Mouse (Mus musculus) kidney, embryonic 14.5 days (tissue): ENCODE measurements around the gene H2-Q6. TPM values are rescaled to one million over a fixed set of nuclear protein-coding genes. Genes with fewer than 3 reads are reported as not detected.

Experiments
- polyA plus RNA-seq: library from polyadenylated mRNA; unstranded; fragments of >200 nt; fragmentation: Nextera tagmentation; extraction: Ambion mirVana; gene quantifications from 2 replicates; pipeline ENCODE4 v1.2.1, GENCODE M21; 2014

The H2-Q6 gene
- polyA plus RNA-seq, 1 experiment from 2014 or later: 2.8 TPM

Other genes starting within 250 kb of the H2-Q6 start
- 9.7 and 10.9 TPM in 2 replicates for gene Aif1, start 248.8 kb upstream of the H2-Q6 start, polyA plus RNA-seq
- 12.2 and 15.9 TPM in 2 replicates for gene Lst1, start 236.4 kb upstream of the H2-Q6 start, polyA plus RNA-seq
- 0.34 and 1.4 TPM in 2 replicates for gene Ltb, start 230.4 kb upstream of the H2-Q6 start, polyA plus RNA-seq
- gene Tnf, start 222.8 kb upstream of the H2-Q6 start, polyA plus RNA-seq: not detected in 2 replicates
- 0.14 TPM in 1 of 2 replicates, not detected in the other for gene Lta, start 219.5 kb upstream of the H2-Q6 start, polyA plus RNA-seq
- 0.89 TPM in 1 of 2 replicates, not detected in the other for gene Gm16181, start 204.0 kb upstream of the H2-Q6 start, polyA plus RNA-seq
- 5.3 and 6.4 TPM in 2 replicates for gene Atp6v1g2, start 191.2 kb upstream of the H2-Q6 start, polyA plus RNA-seq
- 3.3 and 6.0 TPM in 2 replicates for gene Nfkbil1, start 189.1 kb upstream of the H2-Q6 start, polyA plus RNA-seq
- 525 and 616 TPM in 2 replicates for gene Ddx39b, start 183.1 kb upstream of the H2-Q6 start, polyA plus RNA-seq
- gene H2-D1, start 162.1 kb upstream of the H2-Q6 start, polyA plus RNA-seq: 38.3 and 42.8 TPM in 2 replicates
- not detected in 2 replicates for gene H2-Q1, start 104.4 kb upstream of the H2-Q6 start, polyA plus RNA-seq
- 0.24 and 0.37 TPM in 2 replicates for gene H2-Q2, start 82.6 kb upstream of the H2-Q6 start, polyA plus RNA-seq
- 3.2 and 3.6 TPM in 2 replicates for gene H2-Q4, start 45.2 kb upstream of the H2-Q6 start, polyA plus RNA-seq
- 11.6 and 15.4 TPM in 2 replicates for gene H2-Q7, start 14.3 kb downstream of the H2-Q6 start, polyA plus RNA-seq
- 0.26 and 0.39 TPM in 2 replicates for gene H2-Q10, start 45.2 kb downstream of the H2-Q6 start, polyA plus RNA-seq
- gene Pou5f1, start 81.2 kb downstream of the H2-Q6 start, polyA plus RNA-seq: not detected in 2 replicates
- gene Tcf19, start 92.0 kb downstream of the H2-Q6 start, polyA plus RNA-seq: 67.8 and 68.1 TPM in 2 replicates
- gene Cchcr1, start 92.2 kb downstream of the H2-Q6 start, polyA plus RNA-seq: 10.3 and 19.1 TPM in 2 replicates
- 0.79 and 0.80 TPM in 2 replicates for gene Psors1c2, start 108.4 kb downstream of the H2-Q6 start, polyA plus RNA-seq
- gene Cdsn, start 127.3 kb downstream of the H2-Q6 start, polyA plus RNA-seq: not detected in 2 replicates
- gene 2300002M23Rik, start 142.6 kb downstream of the H2-Q6 start, polyA plus RNA-seq: not detected in 2 replicates
- gene Sfta2, start 176.7 kb downstream of the H2-Q6 start, polyA plus RNA-seq: 3.3 and 4.2 TPM in 2 replicates
- not detected in 2 replicates for gene Gm9573, start 201.8 kb downstream of the H2-Q6 start, polyA plus RNA-seq
- gene Mucl3, start 218.8 kb downstream of the H2-Q6 start, polyA plus RNA-seq: 0.15 and 0.24 TPM in 2 replicates
- gene Vars2, start 242.7 kb downstream of the H2-Q6 start, polyA plus RNA-seq: 9.5 and 16.8 TPM in 2 replicates
- 50.7 and 56.7 TPM in 2 replicates for gene Gtf2h4, start 248.9 kb downstream of the H2-Q6 start, polyA plus RNA-seq